Mouse (Mus musculus) liver, postnatal 0 days (tissue): ENCODE data around the gene Mia2. TPM values are rescaled to one million over a fixed set of nuclear protein-coding genes. Genes with fewer than 3 reads are reported as not detected.

Experiments
- ATAC-seq: fragments of 200-750 bp; cut with Nextera tagmentation; 2 replicates; pipeline ENCODE4 v1.8.0; 2017; ENCODE audit warnings: mild to moderate bottlenecking, moderate library complexity
- DNase-seq: peaks from one replicate; pipeline ENCODE4 v3.0.0-alpha.2; 2016
- H3K27ac ChIP-seq: fragments of 300-500 bp; sonication (generic); 2 replicates; pipeline ENCODE4 v1.5.1; 2014; ENCODE audit warnings: antibody characterized with exemption, moderate library complexity, mild to moderate bottlenecking, low read depth
- H3K27me3 ChIP-seq: fragments of 300-500 bp; sonication (generic); 2 replicates; pipeline ENCODE4 v1.6.1; 2014; ENCODE audit warnings: low read length, control low read depth, mixed read lengths; ENCODE audit not compliant: insufficient read depth
- H3K36me3 ChIP-seq: fragments of 300-500 bp; sonication (generic); replicated peaks from 2 replicates; pipeline ENCODE4 v1.6.1; 2014; ENCODE audit warnings: mild to moderate bottlenecking, control low read depth, low read length, moderate library complexity, mixed read lengths; ENCODE audit not compliant: insufficient read depth
- H3K4me1 ChIP-seq: fragments of 300-500 bp; sonication (generic); 2 replicates; pipeline ENCODE4 v1.6.1; 2014; ENCODE audit warnings: antibody characterized with exemption, mild to moderate bottlenecking, control low read depth; ENCODE audit not compliant: insufficient read depth
- H3K4me2 ChIP-seq: fragments of 300-500 bp; sonication (generic); 2 replicates; pipeline ENCODE4 v1.6.1; 2014; ENCODE audit warnings: low read depth, mild to moderate bottlenecking, low read length, moderate library complexity, mixed read lengths
- H3K4me3 ChIP-seq: fragments of 300-500 bp; sonication (generic); 2 replicates; pipeline ENCODE4 v1.5.1; 2014; ENCODE audit warnings: low read depth, low read length
- H3K9ac ChIP-seq: fragments of 300-500 bp; sonication (generic); replicated peaks from 2 replicates; pipeline ENCODE4 v1.6.1; 2014; ENCODE audit warnings: mild to moderate bottlenecking, moderate library complexity
- H3K9me3 ChIP-seq: fragments of 300-500 bp; sonication (generic); 2 replicates; pipeline ENCODE4 v1.6.1; 2016; ENCODE audit warnings: mild to moderate bottlenecking, control low read depth, low read length, mixed read lengths
- CTCF ChIP-seq: sonication (generic); IDR thresholded peaks from 2 replicates; pipeline ENCODE4 v1.5.1; 2016; ENCODE audit warnings: antibody characterized with exemption, low read depth
- EP300 ChIP-seq: IDR thresholded peaks from 2 replicates; pipeline ENCODE4 v1.6.1; 2016; ENCODE audit warnings: antibody characterized with exemption, low read depth, mild to moderate bottlenecking
- WGBS: fragments of 180-500 bp; shearing (Covaris S2); extraction: QIAGEN DNeasy Blood & Tissue Kit; methylation state at CpG from one replicate; pipeline ENCODE4 v1.1.7; 2014; ENCODE audit not compliant: insufficient replicate concordance; 5-methylcytosine and 5-hydroxymethylcytosine counted together
- polyA plus RNA-seq: library from polyadenylated mRNA; unstranded; fragments of >200 nt; fragmentation: Nextera tagmentation; extraction: Ambion mirVana; gene quantifications from 2 replicates; pipeline ENCODE4 v1.2.1, GENCODE M21; 2015

Mia2 gene
- polyA plus RNA-seq, 1 experiment from 2014 or later: 74.3 TPM

DNA sequence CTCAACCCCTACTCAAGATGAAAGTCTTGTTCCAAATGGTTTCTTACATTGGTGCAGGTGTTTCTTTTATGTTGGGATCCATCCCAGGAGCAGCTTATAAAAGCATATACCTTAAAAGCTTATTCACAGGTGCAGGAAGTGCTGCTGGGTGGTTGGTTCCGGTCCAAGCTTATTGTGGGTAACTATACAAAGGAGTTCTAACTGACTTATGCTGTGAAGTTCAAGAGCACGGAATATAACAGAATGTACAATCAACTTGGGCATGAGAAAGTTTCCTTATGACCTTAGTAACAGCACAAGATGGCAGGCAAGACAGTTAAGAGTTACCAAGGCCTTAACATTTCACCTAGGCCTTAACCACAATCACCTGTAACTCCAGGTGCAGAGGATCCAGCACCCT lies 29.8 kb downstream of the Mia2 start:
- no peak for ATAC-seq
- H3K4me1 ChIP-seq: 0 out of 2 replicates have a peak, but pooled peaks cover 3% of the 10 kb centered on the region
- H3K9ac ChIP-seq: no peak overlapping the region
- H3K27me3 ChIP-seq: no peaks in the 10 kb centered on the region
- H3K27ac ChIP-seq: no peak overlapping the region
- H3K4me3 ChIP-seq: no peak overlapping the region
- no peak for DNase-seq
- H3K9me3 ChIP-seq: no peaks in the 10 kb centered on the region
- TF ChIP-seq CTCF (no peak), EP300 (no peak)
- no peaks in the 10 kb centered on the region for H3K36me3 ChIP-seq
- WGBS: 80% methylated on average over 2 of the region's 2 CpGs
- no peak overlapping the region for H3K4me2 ChIP-seq

DNA sequence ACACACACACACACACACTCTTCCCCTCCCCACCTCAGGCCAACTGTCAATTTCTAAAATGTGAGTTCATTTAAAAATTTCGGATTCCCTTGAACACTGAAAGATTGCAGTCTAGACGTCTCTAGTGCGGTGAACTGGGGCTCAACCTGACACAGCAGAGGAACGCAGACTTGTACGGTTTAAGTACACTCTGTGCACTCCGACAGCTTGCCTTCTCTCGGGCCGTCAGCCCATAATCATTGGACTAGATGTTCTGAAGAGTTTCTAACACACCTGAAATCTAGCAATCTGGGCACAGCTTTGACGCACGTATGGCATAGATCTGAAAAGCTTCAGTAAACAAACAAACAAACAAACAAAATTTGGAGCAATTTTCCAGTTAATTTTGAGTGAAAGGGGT lies 32.9 kb downstream of the Mia2 start:
- WGBS: 84% methylated on average over 10 of the region's 10 CpGs
- TF ChIP-seq CTCF: no peak
- TF ChIP-seq EP300: no peak
- H3K27ac ChIP-seq: peak overlapping the region; percentile 99
- peaks cover 14% of the 10 kb centered on the region for H3K4me1 ChIP-seq
- ATAC-seq (no peak), DNase-seq (no peak)
- H3K9me3 ChIP-seq: no peaks in the 10 kb centered on the region
- no peak overlapping the region for H3K4me3 ChIP-seq
- H3K4me2 ChIP-seq: no peak overlapping the region
- no peaks in the 10 kb centered on the region for H3K36me3 ChIP-seq
- H3K9ac ChIP-seq: no peak overlapping the region
- no peaks in the 10 kb centered on the region for H3K27me3 ChIP-seq

DNA sequence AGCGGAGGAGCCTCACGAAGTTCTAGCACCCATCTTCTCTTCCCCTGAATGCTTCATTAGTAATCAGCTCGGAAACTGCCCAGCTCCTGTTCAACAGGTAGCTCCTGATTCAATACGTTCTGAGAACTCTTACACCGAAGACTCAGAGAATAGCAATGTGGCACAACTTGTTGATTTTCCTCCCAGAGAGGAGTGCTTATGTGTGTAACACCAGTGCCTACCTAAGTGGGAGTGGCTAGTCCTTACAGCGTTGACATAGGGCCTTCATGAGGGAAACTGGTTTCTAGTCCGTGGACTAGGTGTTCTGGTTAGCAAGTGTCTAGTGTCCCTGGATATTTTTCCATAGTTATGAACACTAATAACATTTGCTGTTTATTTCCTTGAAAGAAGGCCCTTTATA lies 33.4 kb downstream of the Mia2 start:
- ATAC-seq: peak; percentile 41
- WGBS: 52% methylated on average over 7 of the region's 7 CpGs
- no peak overlapping the region for H3K9ac ChIP-seq
- H3K27me3 ChIP-seq: no peaks in the 10 kb centered on the region
- no peaks in the 10 kb centered on the region for H3K36me3 ChIP-seq
- no peaks in the 10 kb centered on the region for H3K9me3 ChIP-seq
- TF ChIP-seq EP300 (no peak), CTCF (no peak)
- peaks cover 18% of the 10 kb centered on the region for H3K4me1 ChIP-seq
- no peak for DNase-seq
- peak overlapping the region; percentile 96 for H3K4me2 ChIP-seq
- 0 out of 2 replicates have a peak overlapping the region, but pooled peaks have one; percentile 80 for H3K4me3 ChIP-seq
- peak overlapping the region; percentile 99 for H3K27ac ChIP-seq

DNA sequence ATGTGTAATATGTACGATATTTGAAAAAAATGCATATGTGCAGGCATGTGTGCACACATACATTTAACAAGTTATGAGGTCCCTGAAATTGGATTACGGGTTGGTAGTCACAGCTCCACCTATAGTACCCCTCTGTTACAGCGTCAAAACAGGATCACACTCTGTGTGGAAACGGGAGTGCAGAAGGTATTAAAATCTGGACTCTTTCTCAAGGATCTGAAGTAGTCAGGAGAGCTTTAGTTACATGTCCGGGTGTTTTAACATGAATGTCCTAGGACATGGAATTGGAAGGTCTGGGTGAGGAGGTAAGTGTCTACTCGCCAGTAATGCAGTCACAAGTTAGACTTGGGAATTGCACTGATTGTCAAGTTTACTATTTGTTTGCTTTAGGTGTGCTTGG lies 34.0 kb downstream of the Mia2 start:
- H3K27ac ChIP-seq: peak overlapping the region; percentile 99
- TF ChIP-seq CTCF (peak; percentile 40), EP300 (no peak)
- peak; percentile 36 for ATAC-seq

DNA sequence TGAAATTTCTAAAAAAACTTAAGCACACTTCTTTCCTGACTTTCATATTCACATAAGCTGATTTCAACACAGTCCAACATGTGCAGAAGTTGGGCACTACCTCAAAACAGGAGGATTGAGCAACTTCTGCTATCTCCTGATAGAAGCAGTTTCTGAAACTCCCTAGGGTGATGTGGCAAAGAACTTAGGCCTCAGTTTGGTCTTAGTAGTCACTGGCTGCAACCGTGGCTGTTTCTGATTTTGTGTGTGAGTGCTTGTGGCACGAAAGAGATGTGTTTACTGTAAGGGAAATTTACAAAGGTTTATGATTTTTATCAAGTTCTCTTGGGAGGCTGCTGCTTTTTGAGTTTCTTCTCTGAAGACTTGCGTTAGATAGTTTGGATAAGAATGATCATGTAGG lies 34.6 kb downstream of the Mia2 start:
- H3K4me3 ChIP-seq: peak overlapping the region; percentile 80
- H3K4me2 ChIP-seq: peak overlapping the region; percentile 96
- ATAC-seq (peak; percentile 46), DNase-seq (peak; percentile 47)
- WGBS: 6% methylated on average over 3 of the region's 3 CpGs
- peaks cover 18% of the 10 kb centered on the region for H3K4me1 ChIP-seq
- no peaks in the 10 kb centered on the region for H3K27me3 ChIP-seq
- TF ChIP-seq EP300 (peak; percentile 80), CTCF (no peak)
- H3K9ac ChIP-seq: peak overlapping the region; percentile 88
- H3K36me3 ChIP-seq: no peaks in the 10 kb centered on the region
- H3K9me3 ChIP-seq: no peaks in the 10 kb centered on the region
- peak overlapping the region; percentile 99 for H3K27ac ChIP-seq

More for the DNA sequence above, 34.0 kb downstream of the Mia2 start:
- Histone ChIP-seq H3K4me3 (peak overlapping the region; percentile 80), H3K36me3 (no peaks in the 10 kb centered on the region), H3K4me2 (peak overlapping the region; percentile 96), H3K27me3 (no peaks in the 10 kb centered on the region), H3K9ac (peak overlapping the region; percentile 47), H3K9me3 (no peaks in the 10 kb centered on the region), H3K4me1 (peaks cover 18% of the 10 kb centered on the region)
- 26% methylated on average over 6 of the region's 6 CpGs for WGBS
- DNase-seq: peak; percentile 19

DNA sequence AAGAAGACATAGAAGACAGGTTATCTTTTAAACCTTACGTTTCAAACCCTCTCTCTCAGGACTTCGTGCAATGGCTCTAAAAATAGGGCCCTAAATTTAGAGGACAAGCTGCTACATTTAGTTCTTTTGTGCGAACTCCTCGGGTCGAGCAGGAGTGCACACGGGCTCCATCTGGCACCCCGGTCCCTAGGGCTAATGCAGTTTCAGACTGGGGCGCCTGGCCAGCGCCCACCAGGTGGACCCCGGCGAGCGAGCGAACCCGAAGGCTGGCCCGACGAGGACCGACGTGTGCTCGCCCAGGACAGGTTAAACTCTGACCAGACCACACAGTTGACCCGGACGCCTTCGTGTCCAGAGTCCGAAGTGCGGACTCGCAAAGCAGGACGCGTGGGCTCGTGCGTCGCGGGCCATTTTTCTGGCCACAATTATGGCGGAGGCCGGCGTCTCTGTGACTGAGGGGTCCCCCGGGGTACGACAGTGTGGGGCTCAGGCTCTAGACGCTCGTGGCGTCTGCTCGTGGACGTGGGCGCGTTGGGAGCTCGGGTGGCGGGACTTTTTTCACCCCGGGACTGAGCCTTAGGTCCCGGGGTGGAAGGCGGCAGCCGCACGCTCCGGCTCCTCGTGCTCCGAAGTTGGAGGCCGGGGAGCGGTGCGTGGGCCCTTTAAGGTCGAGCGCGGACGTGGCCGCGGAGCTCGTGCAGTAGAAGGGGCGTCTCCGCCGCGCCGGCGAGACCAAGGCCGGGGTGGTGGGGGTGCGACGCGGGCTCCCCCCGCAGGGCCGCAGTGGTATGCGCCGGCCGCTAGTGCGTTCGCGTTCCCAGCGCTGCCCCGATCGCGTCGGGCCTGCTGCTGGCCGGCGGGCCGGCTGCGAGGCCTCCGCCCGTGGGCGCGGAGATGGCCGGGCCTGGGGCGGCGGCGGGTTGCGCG lies 35.3 kb downstream of the Mia2 start:
- under 1% methylated on average over 78 of the region's 100 CpGs for WGBS
- Histone ChIP-seq H3K9me3 (no peaks in the 10 kb centered on the region), H3K27ac (peak overlapping the region; percentile 99), H3K9ac (peak overlapping the region; percentile 88), H3K36me3 (peaks cover under 1% of the 10 kb centered on the region; the same call in 1 of the 2 replicates), H3K27me3 (no peaks in the 10 kb centered on the region), H3K4me2 (peak overlapping the region; percentile 96), H3K4me1 (peaks cover 25% of the 10 kb centered on the region), H3K4me3 (peak overlapping the region; percentile 80)
- DNase-seq (peak; percentile 95), ATAC-seq (peak; percentile 91)
- peak; percentile 55 for TF ChIP-seq CTCF
- TF ChIP-seq EP300: peak; percentile 23; the same call in 1 of the 2 replicates
